Mouse (Mus musculus) kidney, postnatal 4 days (tissue): ENCODE measurements at regions not wholly inside any gene's neighbourhood (a gene's known extent, or its start where the extent isn't known, plus 50 kb on each side); places are given as distances from the start of the nearest gene placed in this dataset.
A peak's percentile ranks its signal among the peaks of the same experiment; 100 is the strongest.

Experiments used
- DNase-seq, 2 experiments: peaks; one replicate each; pipeline ENCODE4 v3.0.0; 2021; ENCODE audit warnings: mixed read lengths in 2 of 2

GRCm38 (mm10) chr10:96724436-96725175 lies 107.8 kb downstream of the Btg1 start:
- DNase-seq, result no peak

- no peak for DNase-seq
Measured at GRCm38 (mm10) chr10:96726801-96727780, 110.3 kb downstream of the Btg1 start.

GRCm38 (mm10) chr10:96733581-96733980 lies 116.8 kb downstream of the Btg1 start:
- no peak for DNase-seq

- no peak for DNase-seq
Measured at GRCm38 (mm10) chr10:96735146-96735545, 118.3 kb downstream of the Btg1 start.

- DNase-seq, result no peak
Measured at GRCm38 (mm10) chr10:96735885-96736628, 119.3 kb downstream of the Btg1 start.

DNA sequence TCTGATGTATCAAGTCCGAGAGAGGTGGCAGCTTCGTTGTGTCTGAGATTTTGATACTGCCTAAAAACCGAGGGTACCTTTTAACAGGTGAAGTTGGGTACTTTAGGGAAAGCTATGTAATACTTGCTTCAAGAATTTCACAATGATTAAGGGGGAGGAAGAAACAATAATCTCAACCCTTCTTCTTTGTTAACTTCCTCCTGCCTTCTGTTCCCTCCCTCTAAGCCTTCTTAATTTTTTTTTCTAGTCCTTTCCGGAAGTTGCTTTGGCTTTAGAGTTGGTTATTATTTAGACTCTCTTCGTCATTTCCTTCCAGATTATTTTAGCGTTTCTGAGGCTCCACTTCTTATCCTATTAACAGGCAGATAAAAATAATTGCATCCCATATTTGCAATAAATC lies 121.2 kb downstream of the Btg1 start:
- no peak for DNase-seq

DNA sequence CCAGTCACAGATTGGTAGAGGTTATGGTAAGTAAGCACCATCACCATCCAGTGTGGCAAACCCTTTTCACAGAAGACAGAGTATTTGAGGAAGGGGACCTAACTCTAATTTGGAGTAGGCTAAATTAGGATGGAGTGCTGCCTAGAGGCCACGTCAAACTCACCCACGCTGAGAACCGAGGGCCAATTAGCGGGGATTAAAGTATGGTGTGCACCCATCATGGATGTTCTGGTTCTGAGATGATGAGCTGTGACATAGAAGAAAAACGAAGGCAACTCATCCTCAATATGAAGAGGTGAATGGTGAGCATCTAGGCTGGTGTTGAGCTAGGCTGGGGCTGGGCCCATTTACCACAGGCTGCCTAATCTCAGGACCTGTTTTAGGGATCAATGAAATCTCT lies 121.8 kb downstream of the Btg1 start:
- DNase-seq, result no peak

DNA sequence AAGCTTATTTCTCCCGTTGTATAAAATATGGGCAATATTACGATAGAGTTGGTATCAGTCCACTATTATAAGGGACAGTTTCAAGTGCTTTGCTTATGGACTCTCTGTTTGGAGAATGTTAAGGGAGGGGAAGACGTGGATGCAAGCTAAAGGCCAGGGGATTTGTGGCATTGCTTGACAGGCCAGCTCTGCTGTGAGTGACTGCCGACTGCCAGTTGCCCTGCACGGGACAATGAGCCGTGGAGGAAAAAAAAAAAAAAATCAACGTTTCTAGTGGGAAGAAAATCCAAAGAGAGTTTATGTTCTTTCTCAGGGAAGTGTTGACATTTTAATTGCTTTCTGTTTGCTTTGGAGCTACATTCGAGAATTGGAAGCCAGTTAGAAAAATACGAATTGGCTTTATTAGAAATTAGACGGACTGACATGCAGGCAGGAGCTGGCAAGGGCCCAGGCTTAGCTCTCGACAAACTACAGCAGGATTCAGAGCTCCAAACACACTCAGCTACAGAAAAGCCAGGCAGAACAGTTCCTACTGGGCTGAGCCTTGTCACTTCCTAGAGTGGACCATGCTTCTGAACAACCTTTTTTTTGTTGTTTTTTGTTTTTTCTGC lies 127.5 kb downstream of the Btg1 start:
- DNase-seq, result peak; percentile 81 to 87

DNA sequence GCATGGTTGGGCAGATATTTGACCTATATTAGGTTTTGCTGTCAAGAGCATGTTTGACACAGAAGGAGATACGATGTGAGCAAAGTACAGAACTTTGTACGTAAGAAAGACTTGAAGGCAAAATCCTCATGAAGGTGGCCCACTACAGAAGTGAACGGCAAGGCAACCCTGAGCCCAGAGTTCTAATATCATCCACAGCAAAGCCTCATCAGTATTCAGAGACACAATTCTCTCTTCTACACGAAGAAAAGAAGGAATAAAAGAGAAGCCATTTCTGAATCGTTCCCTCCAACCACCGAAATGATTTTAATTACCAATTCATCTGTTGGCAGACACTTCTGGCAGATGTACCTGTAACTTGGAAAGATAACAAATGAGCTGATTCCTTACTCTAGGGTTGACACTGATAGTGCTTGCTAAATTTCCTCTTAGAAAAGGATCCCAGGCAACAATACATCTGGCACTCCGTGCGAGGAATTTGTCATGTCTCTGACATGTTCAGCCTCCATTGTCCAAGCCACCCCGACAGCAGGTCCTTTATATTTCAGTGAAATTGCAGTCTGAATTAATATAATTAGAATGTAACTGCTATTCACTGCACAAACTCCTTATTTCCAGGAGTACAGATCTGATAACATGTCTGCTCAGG lies 130.3 kb downstream of the Btg1 start:
- DNase-seq, result no peak

- DNase-seq, result peak in 1 of 2 experiments; percentile 18
Measured at GRCm38 (mm10) chr10:96750861-96751260, 134.1 kb downstream of the Btg1 start.

DNA sequence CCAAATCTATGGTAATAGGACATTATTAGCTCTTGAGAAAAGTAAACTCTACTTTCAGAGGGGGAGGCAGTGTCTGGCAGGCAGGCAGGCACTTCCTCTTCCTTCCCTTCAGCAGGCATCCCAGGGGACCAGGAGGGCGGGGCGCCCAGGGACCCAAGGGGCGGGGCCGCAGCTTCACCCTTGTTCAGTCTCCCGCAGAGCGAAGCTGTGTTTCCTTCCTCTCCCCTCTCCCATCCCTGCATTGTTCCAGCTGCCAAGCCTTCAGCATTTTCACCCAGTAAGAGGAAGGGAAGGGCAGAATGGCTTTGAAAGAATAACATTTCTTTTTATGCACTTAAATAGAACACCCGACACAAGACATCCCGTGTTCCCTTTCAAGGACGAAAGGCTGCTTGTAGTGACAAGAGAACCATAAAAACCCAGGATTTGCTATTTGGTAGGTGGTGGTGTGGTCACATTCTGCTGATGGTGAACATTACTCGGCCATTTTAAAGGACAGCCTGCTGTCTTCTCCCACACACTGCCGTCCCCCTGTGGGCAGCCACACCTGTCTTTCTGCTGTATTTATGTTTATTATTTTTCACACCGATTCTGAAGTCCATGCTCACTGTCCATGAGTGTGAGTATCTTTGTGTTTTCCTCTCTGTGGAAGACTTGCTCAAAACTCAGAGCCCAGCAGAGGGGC lies 134.9 kb downstream of the Btg1 start:
- peak; percentile 94 to 95 for DNase-seq

GRCm38 (mm10) chr10:96752531-96752930 lies 135.7 kb downstream of the Btg1 start:
- DNase-seq, result no peak

GRCm38 (mm10) chr10:96753521-96753920 lies 136.7 kb downstream of the Btg1 start:
- no peak for DNase-seq

DNA sequence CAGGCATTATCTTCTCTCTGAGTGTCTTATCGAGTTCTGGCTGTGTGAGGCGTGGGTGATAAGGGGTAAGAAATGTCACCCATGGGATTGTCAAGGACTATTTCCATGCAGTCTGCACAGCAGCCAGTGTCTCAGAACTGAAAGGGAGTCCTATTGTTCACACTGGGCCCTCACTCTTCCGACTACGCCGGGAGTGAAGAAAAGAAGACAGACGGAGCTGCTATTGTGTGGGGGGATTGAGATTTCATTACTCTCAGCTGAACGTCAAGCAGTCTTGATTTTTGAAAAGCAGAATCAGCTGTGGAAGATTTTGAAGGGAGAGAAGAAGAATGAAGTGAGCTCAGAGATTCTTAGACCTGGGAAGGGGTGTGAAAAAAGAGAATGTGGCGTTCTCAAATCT lies 138.9 kb downstream of the Btg1 start:
- no peak for DNase-seq

GRCm38 (mm10) chr10:96756355-96757084 lies 139.7 kb downstream of the Btg1 start:
- no peak for DNase-seq

DNA sequence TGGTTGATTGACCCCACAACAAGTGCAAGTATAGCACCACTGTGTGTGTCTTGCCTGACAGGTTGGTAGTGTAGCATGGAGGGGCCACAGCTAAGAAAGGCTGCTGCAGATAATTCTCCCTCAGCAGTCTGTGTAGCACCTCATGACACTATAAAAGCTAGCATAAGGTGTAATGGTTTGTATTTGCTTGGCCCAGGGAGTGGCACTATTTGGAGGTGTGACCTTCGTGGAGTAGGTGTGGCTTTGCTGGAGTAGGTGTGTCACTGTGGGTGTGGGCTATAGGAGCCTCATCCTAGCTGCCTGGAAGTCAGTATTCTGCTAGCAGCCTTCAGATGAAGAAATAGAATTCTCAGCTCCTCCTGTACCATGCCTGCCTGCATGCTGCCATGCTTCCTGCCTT lies 140.5 kb downstream of the Btg1 start:
- no peak for DNase-seq

- no peak for DNase-seq
Measured at GRCm38 (mm10) chr10:96761601-96762000, 144.8 kb downstream of the Btg1 start.

DNA sequence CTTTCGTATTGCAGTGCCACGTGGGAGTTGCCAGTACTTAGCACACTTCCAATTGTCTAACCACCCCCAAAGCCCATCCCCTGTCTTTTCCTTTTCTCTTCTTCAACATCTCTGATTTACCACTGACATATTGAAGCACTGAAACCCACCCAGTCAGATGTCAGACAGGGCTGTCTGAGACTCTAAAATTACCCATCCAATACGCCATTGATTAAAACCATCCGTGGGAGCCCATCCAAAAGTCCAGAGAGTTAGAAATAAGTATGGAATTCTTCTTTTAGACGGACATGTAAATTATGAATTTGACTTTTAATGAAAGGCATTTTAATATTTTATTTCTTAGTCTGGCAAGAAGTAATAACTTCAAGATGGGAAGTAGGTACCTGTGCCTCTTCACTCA lies 148.8 kb downstream of the Btg1 start:
- no peak for DNase-seq

DNA sequence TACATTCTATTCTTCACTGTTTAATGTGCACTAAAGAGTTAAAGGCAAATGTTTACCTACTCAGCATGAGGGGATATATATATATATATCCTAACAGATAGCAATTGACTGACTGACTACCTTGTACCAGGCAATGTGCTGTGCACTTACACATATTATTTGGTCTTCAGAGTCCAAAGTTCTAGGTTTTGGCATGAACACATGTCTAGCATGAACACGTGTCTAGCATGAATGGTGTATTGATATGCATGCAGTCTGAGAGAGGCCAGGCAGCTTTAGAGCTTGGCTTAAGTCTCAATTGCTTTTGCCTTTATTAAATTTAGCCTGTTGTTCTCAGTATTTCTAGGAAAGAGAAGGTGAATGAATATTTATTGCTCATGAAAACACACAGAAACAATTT lies 161.4 kb downstream of the Btg1 start:
- DNase-seq, result no peak

GRCm38 (mm10) chr10:96783966-96784365 lies 167.2 kb downstream of the Btg1 start:
- no peak for DNase-seq
